Mouse (Mus musculus) olfactory bulb, adult 2 months (tissue): ENCODE data around the gene Syf2.

Experiments used
- CTCF ChIP-seq: fragments of 200-500 bp; IDR thresholded peaks from 2 replicates; pipeline ENCODE4 v1.5.1; 2012; ENCODE audit warnings: low read depth, mild to moderate bottlenecking, low read length, moderate library complexity; ENCODE audit not compliant: insufficient read depth
- POLR2A ChIP-seq: fragments of 200-500 bp; IDR thresholded peaks from 2 replicates; pipeline ENCODE4 v1.6.1; 2012; ENCODE audit warnings: mild to moderate bottlenecking, low read depth, low read length, moderate library complexity; ENCODE audit not compliant: insufficient read depth

- TF ChIP-seq POLR2A = no peak
- no peak for TF ChIP-seq CTCF
These were observed 38.6 kb upstream of the Syf2 start for GRCm38 (mm10) chr4:134892096-134892495.
